ENCODE assay signal across 25 mouse cellular contexts in genomic region chr8:3331692-3332091, GRCm38 (mm10). TPM values are rescaled to one million over a fixed set of nuclear protein-coding genes. Genes with fewer than 3 reads are reported as not detected.
"Had no signal": no experiment of that assay in that cellular context is flagged by ENCODE, and none has a peak within 500 bp of the region (broad histone marks: within the 10 kb centered on the region; RNA-seq: fewer than 3 reads in every experiment).

No protein-coding gene starts in this region.

- H3K4me2 ChIP-seq: kidney, embryonic 15.5 days; limb, embryonic 13.5 days; lung, embryonic 14.5 days; midbrain, embryonic 12.5 days; neural tube, embryonic 13.5 days; stomach, embryonic 15.5 days had no signal

- H3K4me3 ChIP-seq: kidney, embryonic 15.5 days; limb, embryonic 10.5 days; limb, embryonic 13.5 days; midbrain, embryonic 12.5 days; myocyte; neural tube, embryonic 13.5 days; stomach, embryonic 15.5 days had no signal

- H3K9me3 ChIP-seq: kidney, embryonic 15.5 days; limb, embryonic 10.5 days; limb, embryonic 13.5 days; midbrain, embryonic 12.5 days; neural tube, embryonic 13.5 days; stomach, embryonic 15.5 days had no signal

- ATAC-seq: intestine, postnatal 0 days; liver, postnatal 0 days; lung, postnatal 0 days had no signal

- H3K27ac ChIP-seq: kidney, embryonic 15.5 days; limb, embryonic 10.5 days; limb, embryonic 13.5 days; liver, embryonic 14.5 days; macrophage; midbrain, embryonic 12.5 days; neural tube, embryonic 13.5 days; stomach, embryonic 15.5 days had no signal

- H3K9ac ChIP-seq: kidney, embryonic 15.5 days; limb, embryonic 13.5 days; liver, embryonic 14.5 days; liver, postnatal 0 days; lung, embryonic 14.5 days; midbrain, embryonic 12.5 days; neural tube, embryonic 13.5 days; stomach, embryonic 15.5 days had no signal

- H3K4me1 ChIP-seq: kidney, embryonic 15.5 days; limb, embryonic 10.5 days; limb, embryonic 13.5 days; midbrain, embryonic 12.5 days; neural tube, embryonic 13.5 days; stomach, embryonic 15.5 days had no signal

- DNase-seq: kidney, adult 8-10 months; kidney, postnatal 14 days; kidney, postnatal 4 days; liver, postnatal 0 days; lung, embryonic 14.5 days; retina, postnatal 1 day; right cerebral cortex, postnatal 25 days; spleen, adult 18-20 months; thymus, adult 18-20 months; thymus, postnatal 36 days had no signal

- H3K36me3 ChIP-seq: kidney, embryonic 15.5 days; limb, embryonic 10.5 days; limb, embryonic 13.5 days; midbrain, embryonic 12.5 days; neural tube, embryonic 13.5 days; stomach, embryonic 15.5 days had no signal

- H3K27me3 ChIP-seq: kidney, embryonic 15.5 days; limb, embryonic 13.5 days; midbrain, embryonic 12.5 days; neural tube, embryonic 13.5 days; stomach, embryonic 15.5 days had no signal

RNA-seq across cellular contexts. Expression of gene A430078G23Rik, which starts 21.5 kb away (rescaled TPM):
- total RNA-seq: layer of hippocampus, adult 18-20 months; layer of hippocampus, postnatal 25 days; left cerebral cortex, adult 18-20 months; left cerebral cortex, postnatal 25 days had no signal
- polyA plus RNA-seq: limb, embryonic 10.5 days; midbrain, embryonic 12.5 days; myocyte; neural tube, embryonic 13.5 days had no signal
